Mouse (Mus musculus) bone marrow macrophage, adult 2 months (primary cell): Measurements from ENCODE around the gene Set. TPM values are rescaled to one million over a fixed set of nuclear protein-coding genes. Genes with fewer than 3 reads are reported as not detected.
"Not testable (repeated sequence)": the region's sequence is repeated elsewhere in the genome, so short reads cannot be mapped to it uniquely, and the experiment has no call there.

Experiments
- H3K27ac ChIP-seq: 2 replicates; pipeline ENCODE4 v1.5.1; 2012; ENCODE audit warnings: low read depth, low read length; ENCODE audit not compliant: insufficient read depth
- H3K4me1 ChIP-seq: 2 replicates; pipeline ENCODE4 v1.6.1; 2012; ENCODE audit warnings: low read length; ENCODE audit not compliant: control insufficient read depth, insufficient read depth
- H3K4me3 ChIP-seq: 2 replicates; pipeline ENCODE4 v1.5.1; 2012; ENCODE audit warnings: mild to moderate bottlenecking, low read length, moderate library complexity; ENCODE audit not compliant: insufficient read depth
- CTCF ChIP-seq: IDR thresholded peaks from 2 replicates; pipeline ENCODE4 v1.5.1; 2012; ENCODE audit warnings: low read depth, mild to moderate bottlenecking, low read length, moderate library complexity
- POLR2A ChIP-seq: IDR thresholded peaks from 2 replicates; pipeline ENCODE4 v1.6.1; 2012; ENCODE audit warnings: mild to moderate bottlenecking, low read depth, low read length, borderline replicate concordance
- polyA plus RNA-seq: library from polyadenylated mRNA; stranded (reverse); fragments of >200 nt; gene quantifications from 2 replicates; pipeline ENCODE4 v1.2.4, GENCODE M21; 2012; ENCODE audit not compliant: missing spikeins, insufficient read depth, insufficient read length

The Set gene
- polyA plus RNA-seq, 1 experiment, result 173 TPM

- Histone ChIP-seq H3K4me1 (peaks cover 3% of the 10 kb centered on the region; the same call in 1 of the 2 replicates), H3K27ac (no peak overlapping the region), H3K4me3 (no peak overlapping the region)
- no peak for TF ChIP-seq POLR2A
- TF ChIP-seq CTCF, result no peak
These were observed 17.5 kb upstream of the Set start for GRCm38 (mm10) chr2:30039687-30040086.

- H3K4me1 ChIP-seq, result peaks cover 7% of the 10 kb centered on the region
- TF ChIP-seq CTCF (peak; percentile 72), POLR2A (no peak)
- H3K4me3 ChIP-seq, result no peak overlapping the region
- no peak overlapping the region for H3K27ac ChIP-seq
These were observed 14.7 kb upstream of the Set start for GRCm38 (mm10) chr2:30042445-30042844.

- Histone ChIP-seq H3K4me3 (no peak overlapping the region), H3K27ac (no peak overlapping the region)
- TF ChIP-seq CTCF, result no peak
- no peak for TF ChIP-seq POLR2A
These were observed 12.6 kb upstream of the Set start for GRCm38 (mm10) chr2:30044550-30044949.

GRCm38 (mm10) chr2:30047127-30047526, 10.1 kb upstream of the Set start:
- H3K4me1 ChIP-seq, result peaks cover 18% of the 10 kb centered on the region
- TF ChIP-seq CTCF (no peak), POLR2A (no peak)
- no peak overlapping the region for H3K4me3 ChIP-seq

More at GRCm38 (mm10) chr2:30044550-30044949, 12.6 kb upstream of the Set start:
- peaks cover 15% of the 10 kb centered on the region for H3K4me1 ChIP-seq

GRCm38 (mm10) chr2:30048101-30048501, 9.1 kb upstream of the Set start:
- Histone ChIP-seq H3K4me1 (peaks cover 18% of the 10 kb centered on the region), H3K4me3 (peak overlapping the region; percentile 78), H3K27ac (peak overlapping the region; percentile 45)
- TF ChIP-seq CTCF (no peak), POLR2A (no peak)

More at GRCm38 (mm10) chr2:30047127-30047526, 10.1 kb upstream of the Set start:
- H3K27ac ChIP-seq, result no peak overlapping the region

- Histone ChIP-seq H3K27ac (peak within 1 kb of the TSS; percentile 92), H3K4me3 (peak within 1 kb of the TSS; percentile 78), H3K4me1 (peaks cover 18% of the 10 kb centered on the region)
- TF ChIP-seq CTCF (no peak), POLR2A (0 out of 2 replicates have a peak, but pooled peaks have one; percentile 27)
These were observed 8.3 kb upstream of the Set start, which contains the start of gene Wdr34 for GRCm38 (mm10) chr2:30048699-30049388. Gene Wdr34 (minus strand): TSS chr2:30048881.

GRCm38 (mm10) chr2:30049831-30050230, 7.3 kb upstream of the Set start:
- peak overlapping the region; percentile 92 for H3K27ac ChIP-seq
- TF ChIP-seq POLR2A (no peak), CTCF (no peak)
- H3K4me3 ChIP-seq, result no peak overlapping the region
- H3K4me1 ChIP-seq, result peaks cover 18% of the 10 kb centered on the region

GRCm38 (mm10) chr2:30051992-30052761, 5.0 kb upstream of the Set start:
- H3K4me1 ChIP-seq, result peaks cover 16% of the 10 kb centered on the region
- no peak for TF ChIP-seq CTCF
- no peak for TF ChIP-seq POLR2A
- H3K27ac ChIP-seq, result no peak overlapping the region
- no peak overlapping the region for H3K4me3 ChIP-seq

- not testable (repeated sequence) for H3K4me1 ChIP-seq, H3K4me3 ChIP-seq, H3K27ac ChIP-seq
These were observed 1.9 kb upstream of the Set start for GRCm38 (mm10) chr2:30055310-30055709.

- Histone ChIP-seq H3K4me1 (peaks cover 4% of the 10 kb centered on the region), H3K4me3 (no peak overlapping the region), H3K27ac (no peak overlapping the region)
- TF ChIP-seq CTCF (no peak), POLR2A (no peak)
These were observed 442 bp upstream of the Set start for GRCm38 (mm10) chr2:30056736-30057135.
